17 mouse cellular contexts compared by ENCODE assay signal in the genomic region with DNA sequence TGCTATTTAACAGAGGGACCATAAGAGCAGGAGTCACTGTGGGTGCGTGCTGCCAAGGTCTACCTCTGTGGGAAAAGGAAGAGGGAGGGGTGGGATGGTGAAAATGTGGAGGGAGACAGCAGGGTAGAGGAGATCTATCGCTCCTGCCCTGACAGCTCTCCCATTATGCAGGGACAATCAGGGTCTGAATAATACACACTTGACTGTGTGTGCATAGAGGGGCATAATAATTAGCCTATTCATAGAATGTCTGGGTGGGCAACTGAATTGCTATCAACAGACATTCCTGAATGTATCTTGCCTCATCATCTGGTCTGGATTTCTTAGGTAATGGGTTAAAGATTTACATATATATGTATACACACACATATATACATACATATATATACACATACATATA.
DNase-seq lines count a peak whose midpoint lies in the region; ATAC-seq lines count a peak whose summit lies in the region.
"Had no signal": no experiment of that assay in that cellular context is flagged by ENCODE, and none has a peak within 500 bp of the region (broad histone marks: within the 10 kb centered on the region; RNA-seq: fewer than 3 reads in every experiment).

No protein-coding gene starts in this region.

- H3K9me3 ChIP-seq in hindbrain, embryonic 11.5 days (ENCODE audit: control insufficient read depth, low read length) = no peaks in the 10 kb centered on the region
- H3K9me3 ChIP-seq in hindbrain, embryonic 16.5 days (ENCODE audit: control insufficient read depth, low read length) = no peaks in the 10 kb centered on the region; the same call in 1 of the 2 replicates
- no peaks in the 10 kb centered on the region for H3K9me3 ChIP-seq in midbrain, embryonic 12.5 days
- H3K9me3 ChIP-seq in midbrain, embryonic 11.5 days (ENCODE audit: control insufficient read depth, low read length) = no peaks in the 10 kb centered on the region
- H3K9me3 ChIP-seq in neural tube, embryonic 11.5 days (ENCODE audit: control insufficient read depth, low read length) = no peaks in the 10 kb centered on the region
- no peaks in the 10 kb centered on the region for H3K9me3 ChIP-seq in neural tube, embryonic 15.5 days (replicated peaks)
- no peaks in the 10 kb centered on the region for H3K9me3 ChIP-seq in kidney, embryonic 16.5 days (ENCODE audit: low read length)
- H3K9me3 ChIP-seq: heart, embryonic 13.5 days had no signal

- WGBS in hindbrain, embryonic 11.5 days = 42% methylated on average over 2 of the region's 2 CpGs
- WGBS in hindbrain, embryonic 16.5 days = 23% methylated on average over 2 of the region's 2 CpGs
- 44% methylated on average over 2 of the region's 2 CpGs for WGBS in midbrain, embryonic 12.5 days
- 61% methylated on average over 2 of the region's 2 CpGs for WGBS in midbrain, embryonic 11.5 days
- WGBS in neural tube, embryonic 11.5 days = 55% methylated on average over 2 of the region's 2 CpGs
- WGBS in neural tube, embryonic 15.5 days = 25% methylated on average over 2 of the region's 2 CpGs
- WGBS in kidney, embryonic 16.5 days = 79% methylated on average over 2 of the region's 2 CpGs

- no peaks in the 10 kb centered on the region; the same call in 1 of the 2 replicates for H3K4me1 ChIP-seq in hindbrain, embryonic 11.5 days (replicated peaks; ENCODE audit: control insufficient read depth, insufficient read depth, low read length)
- no peaks in the 10 kb centered on the region for H3K4me1 ChIP-seq in hindbrain, embryonic 16.5 days (ENCODE audit: control insufficient read depth, insufficient read depth, low read depth, low read length)
- peaks cover 5% of the 10 kb centered on the region; the same call in 1 of the 2 replicates for H3K4me1 ChIP-seq in midbrain, embryonic 12.5 days
- no peaks in the 10 kb centered on the region for H3K4me1 ChIP-seq in midbrain, embryonic 11.5 days (ENCODE audit: control insufficient read depth, insufficient read depth, low read length)
- H3K4me1 ChIP-seq in neural tube, embryonic 11.5 days (ENCODE audit: control insufficient read depth, insufficient read depth, low read length) = no peaks in the 10 kb centered on the region
- no peaks in the 10 kb centered on the region for H3K4me1 ChIP-seq in neural tube, embryonic 15.5 days
- peaks cover 4% of the 10 kb centered on the region; the same call in 1 of the 2 replicates for H3K4me1 ChIP-seq in kidney, embryonic 16.5 days (ENCODE audit: insufficient read depth, low read length)

- no peak overlapping the region for H3K4me3 ChIP-seq in hindbrain, embryonic 11.5 days (ENCODE audit: low read depth, low read length)
- H3K4me3 ChIP-seq in hindbrain, embryonic 16.5 days (ENCODE audit: low read length) = no peak overlapping the region
- H3K4me3 ChIP-seq in midbrain, embryonic 12.5 days = no peak overlapping the region
- H3K4me3 ChIP-seq in midbrain, embryonic 11.5 days (ENCODE audit: low read depth, low read length) = no peak overlapping the region
- H3K4me3 ChIP-seq in neural tube, embryonic 11.5 days (ENCODE audit: low read depth, low read length) = no peak overlapping the region
- no peak overlapping the region for H3K4me3 ChIP-seq in neural tube, embryonic 15.5 days (replicated peaks)
- no peak overlapping the region for H3K4me3 ChIP-seq in kidney, embryonic 16.5 days (ENCODE audit: low read length)
- H3K4me3 ChIP-seq: heart, embryonic 13.5 days had no signal

- no peak overlapping the region for H3K4me2 ChIP-seq in hindbrain, embryonic 11.5 days (replicated peaks; ENCODE audit: low read depth, low read length)
- no peak overlapping the region for H3K4me2 ChIP-seq in hindbrain, embryonic 16.5 days (ENCODE audit: low read length)
- no peak overlapping the region for H3K4me2 ChIP-seq in midbrain, embryonic 12.5 days (replicated peaks)
- H3K4me2 ChIP-seq in midbrain, embryonic 11.5 days = no peak overlapping the region
- H3K4me2 ChIP-seq in neural tube, embryonic 11.5 days (ENCODE audit: low read depth) = no peak overlapping the region
- H3K4me2 ChIP-seq in neural tube, embryonic 15.5 days = no peak overlapping the region
- no peak overlapping the region for H3K4me2 ChIP-seq in kidney, embryonic 16.5 days (replicated peaks; ENCODE audit: low read depth, low read length)
- H3K4me2 ChIP-seq: heart, embryonic 13.5 days had no signal

- H3K27me3 ChIP-seq in hindbrain, embryonic 11.5 days (ENCODE audit: control insufficient read depth, insufficient read depth, low read length) = no peaks in the 10 kb centered on the region
- no peaks in the 10 kb centered on the region for H3K27me3 ChIP-seq in hindbrain, embryonic 16.5 days (replicated peaks; ENCODE audit: control insufficient read depth, insufficient read depth, low read length)
- H3K27me3 ChIP-seq in midbrain, embryonic 12.5 days = no peaks in the 10 kb centered on the region
- no peaks in the 10 kb centered on the region for H3K27me3 ChIP-seq in midbrain, embryonic 11.5 days (ENCODE audit: control insufficient read depth, insufficient read depth, low read length)
- H3K27me3 ChIP-seq in neural tube, embryonic 11.5 days (ENCODE audit: control insufficient read depth, insufficient read depth, low read length) = no peaks in the 10 kb centered on the region
- H3K27me3 ChIP-seq in neural tube, embryonic 15.5 days (replicated peaks) = no peaks in the 10 kb centered on the region
- no peaks in the 10 kb centered on the region for H3K27me3 ChIP-seq in kidney, embryonic 16.5 days (ENCODE audit: insufficient read depth, low read length)
- H3K27me3 ChIP-seq: heart, embryonic 13.5 days had no signal

- no peaks in the 10 kb centered on the region for H3K36me3 ChIP-seq in hindbrain, embryonic 11.5 days (ENCODE audit: control insufficient read depth, insufficient read depth, low read length)
- peaks cover 16% of the 10 kb centered on the region for H3K36me3 ChIP-seq in hindbrain, embryonic 16.5 days (ENCODE audit: control insufficient read depth, insufficient read depth, low read length)
- no peaks in the 10 kb centered on the region for H3K36me3 ChIP-seq in midbrain, embryonic 12.5 days
- H3K36me3 ChIP-seq in midbrain, embryonic 11.5 days (ENCODE audit: control insufficient read depth, insufficient read depth, low read length) = no peaks in the 10 kb centered on the region
- H3K36me3 ChIP-seq in neural tube, embryonic 11.5 days (ENCODE audit: control insufficient read depth, insufficient read depth, low read length) = no peaks in the 10 kb centered on the region
- H3K36me3 ChIP-seq in neural tube, embryonic 15.5 days = peaks cover 52% of the 10 kb centered on the region
- H3K36me3 ChIP-seq in kidney, embryonic 16.5 days (ENCODE audit: insufficient read depth, low read length) = no peaks in the 10 kb centered on the region
- H3K36me3 ChIP-seq: heart, embryonic 13.5 days had no signal

- peak; percentile 67; the same call in 1 of the 2 replicates for ATAC-seq in hindbrain, embryonic 11.5 days (ENCODE audit: low FRiP score)
- ATAC-seq in hindbrain, embryonic 16.5 days = no peak
- ATAC-seq in midbrain, embryonic 12.5 days (ENCODE audit: low FRiP score, low read depth) = 0 out of 2 replicates have a peak, but pooled peaks have one; percentile 27
- ATAC-seq in midbrain, embryonic 11.5 days (ENCODE audit: low FRiP score) = no peak
- peak; percentile 74; the same call in 1 of the 2 replicates for ATAC-seq in neural tube, embryonic 11.5 days (ENCODE audit: insufficient read depth, low FRiP score, low TSS enrichment)
- no peak for ATAC-seq in neural tube, embryonic 15.5 days (ENCODE audit: low FRiP score)
- no peak for ATAC-seq in kidney, embryonic 16.5 days (ENCODE audit: low FRiP score, low TSS enrichment)
- ATAC-seq: forebrain, embryonic 14.5 days; hindbrain, postnatal 0 days had no signal

- H3K9ac ChIP-seq in hindbrain, embryonic 11.5 days (ENCODE audit: low read depth, low read length) = no peak overlapping the region
- H3K9ac ChIP-seq in hindbrain, embryonic 16.5 days (ENCODE audit: low read depth, low read length) = no peak overlapping the region
- no peak overlapping the region for H3K9ac ChIP-seq in midbrain, embryonic 12.5 days (replicated peaks)
- H3K9ac ChIP-seq in midbrain, embryonic 11.5 days (ENCODE audit: low read length) = no peak overlapping the region
- no peak overlapping the region for H3K9ac ChIP-seq in neural tube, embryonic 11.5 days (ENCODE audit: low read length)
- H3K9ac ChIP-seq in neural tube, embryonic 15.5 days (replicated peaks) = no peak overlapping the region
- H3K9ac ChIP-seq in kidney, embryonic 16.5 days (replicated peaks; ENCODE audit: low read length) = no peak overlapping the region
- H3K9ac ChIP-seq: heart, embryonic 13.5 days had no signal

- DNase-seq in hindbrain, embryonic 11.5 days (ENCODE audit: low spot score) = no peak
- DNase-seq in midbrain, embryonic 11.5 days (ENCODE audit: low spot score, missing footprints) = no peak
- DNase-seq in neural tube, embryonic 11.5 days (ENCODE audit: low spot score) = no peak
- DNase-seq: adrenal gland, adult 2 months; adrenal gland, postnatal 25 days; cerebellum, adult 2 months; cerebellum, postnatal 10 days; gastrocnemius, postnatal 36 days; heart, adult 11 months; heart, postnatal 36 days had no signal

- H3K27ac ChIP-seq in hindbrain, embryonic 11.5 days (ENCODE audit: low read depth, low read length) = no peak overlapping the region
- no peak overlapping the region for H3K27ac ChIP-seq in hindbrain, embryonic 16.5 days (ENCODE audit: low read depth, low read length)
- H3K27ac ChIP-seq in midbrain, embryonic 12.5 days (replicated peaks) = no peak overlapping the region
- no peak overlapping the region for H3K27ac ChIP-seq in midbrain, embryonic 11.5 days (ENCODE audit: low read depth, low read length)
- H3K27ac ChIP-seq in neural tube, embryonic 11.5 days (ENCODE audit: low read depth, low read length) = no peak overlapping the region
- H3K27ac ChIP-seq in neural tube, embryonic 15.5 days (replicated peaks) = no peak overlapping the region
- H3K27ac ChIP-seq in kidney, embryonic 16.5 days (ENCODE audit: low read length) = no peak overlapping the region
- H3K27ac ChIP-seq: heart, embryonic 13.5 days; hindbrain, postnatal 0 days had no signal

Comparison
In these comparisons a context has a peak if more than half of its experiments do, and no peak if none do; other contexts are left out.
1. ATAC-seq: peak in hindbrain, embryonic 11.5 days (single experiment), midbrain, embryonic 12.5 days (single experiment) and neural tube, embryonic 11.5 days (single experiment); none in hindbrain, embryonic 16.5 days (single experiment), midbrain, embryonic 11.5 days (single experiment), neural tube, embryonic 15.5 days (single experiment) and kidney, embryonic 16.5 days (single experiment).